9 mouse cellular contexts compared by ENCODE assay signal in genomic region chr2:160734331-160734730, GRCm38 (mm10). TPM values are rescaled to one million over a fixed set of nuclear protein-coding genes. Genes with fewer than 3 reads are reported as not detected.
DNase-seq lines count a peak whose midpoint lies in the region; ATAC-seq and TF ChIP-seq lines count a peak whose summit lies in the region.
"Had no signal": no experiment of that assay in that cellular context is flagged by ENCODE, and none has a peak within 500 bp of the region (broad histone marks: within the 10 kb centered on the region; RNA-seq: fewer than 3 reads in every experiment).

No protein-coding gene starts in this region.

- H3K27me3 ChIP-seq in heart, postnatal 0 days (ENCODE audit: control insufficient read depth, insufficient read depth, low read length) = no peaks in the 10 kb centered on the region
- no peaks in the 10 kb centered on the region for H3K27me3 ChIP-seq in forebrain, embryonic 15.5 days
- no peaks in the 10 kb centered on the region for H3K27me3 ChIP-seq in midbrain, embryonic 14.5 days (ENCODE audit: control insufficient read depth, insufficient read depth, low read length)

- TF ChIP-seq CTCF in heart, postnatal 0 days (IDR thresholded peaks at IDR 0.05; ENCODE audit: low read depth) = no peak

- peaks cover 68% of the 10 kb centered on the region for H3K4me1 ChIP-seq in heart, postnatal 0 days (ENCODE audit: control insufficient read depth, insufficient read depth)
- peaks cover 65% of the 10 kb centered on the region for H3K4me1 ChIP-seq in forebrain, embryonic 15.5 days
- H3K4me1 ChIP-seq in midbrain, embryonic 14.5 days (ENCODE audit: control insufficient read depth, insufficient read depth, low read length) = peaks cover 39% of the 10 kb centered on the region

- H3K4me3 ChIP-seq in heart, postnatal 0 days (ENCODE audit: low read depth, low read length) = no peak overlapping the region
- peak overlapping the region; percentile 97; the same call in 1 of the 2 replicates for H3K4me3 ChIP-seq in forebrain, embryonic 15.5 days
- no peak overlapping the region for H3K4me3 ChIP-seq in midbrain, embryonic 14.5 days (replicated peaks; ENCODE audit: low read depth, low read length)

- no peak for DNase-seq in heart, postnatal 0 days (ENCODE audit: low spot score)
- no peak for DNase-seq in heart, adult 8-10 months (ENCODE audit: low spot score)
- no peak for DNase-seq in midbrain, embryonic 14.5 days
- no peak for DNase-seq in urinary bladder, postnatal 4 days (ENCODE audit: low spot score in 2 of 2)
- no peak for DNase-seq in right cerebral cortex, postnatal 10 days (ENCODE audit: low spot score in 2 of 2)
- DNase-seq in left cerebral cortex, adult 11 months (ENCODE audit: low spot score) = no peak
- DNase-seq: kidney, adult 9 months had no signal

- H3K36me3 ChIP-seq in heart, postnatal 0 days (replicated peaks; ENCODE audit: control insufficient read depth, insufficient read depth, low read length) = peaks cover 9% of the 10 kb centered on the region; the same call in 1 of the 2 replicates
- peaks cover 14% of the 10 kb centered on the region for H3K36me3 ChIP-seq in forebrain, embryonic 15.5 days
- peaks cover 42% of the 10 kb centered on the region for H3K36me3 ChIP-seq in midbrain, embryonic 14.5 days (ENCODE audit: control insufficient read depth, insufficient read depth, low read length)

- H3K9ac ChIP-seq in heart, postnatal 0 days (replicated peaks; ENCODE audit: low read depth, low read length) = no peak overlapping the region; the same call in 1 of the 2 replicates
- H3K9ac ChIP-seq in forebrain, embryonic 15.5 days (replicated peaks) = no peak overlapping the region
- H3K9ac ChIP-seq in midbrain, embryonic 14.5 days (replicated peaks; ENCODE audit: low read length) = no peak overlapping the region

- WGBS in heart, postnatal 0 days = 75% methylated on average over 3 of the region's 3 CpGs
- 83% methylated on average over 3 of the region's 3 CpGs for WGBS in forebrain, embryonic 15.5 days
- 92% methylated on average over 3 of the region's 3 CpGs for WGBS in midbrain, embryonic 14.5 days

- TF ChIP-seq EP300 in heart, postnatal 0 days (IDR thresholded peaks at IDR 0.05; ENCODE audit: low read depth) = no peak

- no peak for ATAC-seq in heart, postnatal 0 days (ENCODE audit: insufficient read depth, low read depth)
- peak; percentile 18 for ATAC-seq in CD4-positive, CD25-positive, alpha-beta regulatory T cell, adult 4 months
- ATAC-seq in forebrain, embryonic 15.5 days (replicated peaks) = no peak
- no peak for ATAC-seq in midbrain, embryonic 14.5 days (ENCODE audit: low FRiP score, low TSS enrichment)

- peak overlapping the region; percentile 91 for H3K4me2 ChIP-seq in heart, postnatal 0 days (ENCODE audit: low read depth, low read length)
- H3K4me2 ChIP-seq in forebrain, embryonic 15.5 days (replicated peaks) = peak overlapping the region; percentile 93
- peak overlapping the region; percentile 75 for H3K4me2 ChIP-seq in midbrain, embryonic 14.5 days (ENCODE audit: low read length)

- peak overlapping the region; percentile 76 for H3K27ac ChIP-seq in heart, postnatal 0 days (ENCODE audit: low read depth)
- H3K27ac ChIP-seq in forebrain, embryonic 15.5 days (replicated peaks) = no peak overlapping the region
- H3K27ac ChIP-seq in midbrain, embryonic 14.5 days (replicated peaks; ENCODE audit: low read depth, low read length) = no peak overlapping the region

- no peaks in the 10 kb centered on the region for H3K9me3 ChIP-seq in heart, postnatal 0 days (replicated peaks; ENCODE audit: control insufficient read depth, low read length)
- H3K9me3 ChIP-seq in forebrain, embryonic 15.5 days = no peaks in the 10 kb centered on the region
- no peaks in the 10 kb centered on the region for H3K9me3 ChIP-seq in midbrain, embryonic 14.5 days (ENCODE audit: control insufficient read depth, low read length)

RNA-seq across cellular contexts. Expression of gene Plcg1, which starts 3.2 kb away (rescaled TPM):
- total RNA-seq in heart, postnatal 0 days (2014; rRNA removed; ENCODE audit: low replicate concordance) = 43.9 and 53.4 TPM in 2 replicates
- polyA plus RNA-seq in heart, postnatal 0 days (2015; fragmentation: Nextera tagmentation; extraction: Ambion mirVana) = 18.3 and 21.6 TPM in 2 replicates
- total RNA-seq in heart, adult 8-10 months (2022) = 10 to 100 TPM; 44.8 to 66.1 (median 52.9) TPM
- 10 to 100 TPM; 56.4 to 66.8 TPM for polyA plus RNA-seq in CD4-positive, CD25-positive, alpha-beta regulatory T cell, adult 4 months (2017; shearing (Covaris generic))
- 80.5 and 82.2 TPM in 2 replicates for polyA plus RNA-seq in forebrain, embryonic 15.5 days (2015; fragmentation: Nextera tagmentation; extraction: Ambion mirVana)
- 51.7 and 68.8 TPM in 2 replicates for polyA plus RNA-seq in midbrain, embryonic 14.5 days (2014; fragmentation: Nextera tagmentation; extraction: Ambion mirVana)
